Mouse (Mus musculus) frontal cortex, adult 2 months (tissue): ENCODE measurements around the gene Htr5a. TPM values are rescaled to one million over a fixed set of nuclear protein-coding genes. Genes with fewer than 3 reads are reported as not detected.

Experiments
- DNase-seq, 2 experiments: peaks; one replicate each; pipeline ENCODE4 v3.0.0; 2022; ENCODE audit warnings: low spot score in 1 of 2; ENCODE audit errors: extremely low spot score in 1 of 2
- polyA plus RNA-seq: library from polyadenylated mRNA; depleted of rRNA; stranded (reverse); fragments of >200 nt; gene quantifications from 2 replicates; pipeline ENCODE4 v1.2.3, GENCODE M21; 2012; rRNA removed

Gene Htr5a
- polyA plus RNA-seq: 7.6 and 8.9 TPM in 2 replicates

DNA sequence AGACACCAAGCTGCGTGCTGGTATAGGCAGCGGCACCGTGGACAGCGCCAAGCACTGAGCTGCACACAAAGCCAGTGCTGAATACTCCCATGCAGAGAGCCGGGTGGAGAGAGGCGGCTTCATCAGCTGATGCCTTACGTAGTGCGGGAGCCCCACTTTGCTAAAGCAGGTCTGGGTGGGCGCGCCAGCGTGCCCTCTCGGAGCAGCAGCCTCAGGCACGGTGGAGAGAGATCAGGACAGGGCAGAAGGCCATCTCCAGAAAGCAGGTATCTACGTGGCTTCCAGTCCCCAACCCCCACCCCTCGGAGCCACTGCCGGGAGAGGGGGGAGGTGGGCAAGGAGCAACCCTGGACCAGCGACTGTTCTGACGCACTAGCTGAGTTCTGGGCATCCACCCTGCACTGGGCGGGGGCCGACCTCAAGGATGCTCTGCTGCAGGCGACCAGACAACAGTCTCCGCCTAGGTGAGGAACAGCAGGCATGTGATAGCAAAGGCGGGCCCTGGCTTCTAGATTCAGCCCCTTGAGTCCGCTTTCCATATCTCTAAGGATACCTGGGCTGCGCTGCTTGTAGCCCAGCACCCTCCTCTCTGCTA lies at the start of gene Htr5a:
Htr5a (plus strand) TSS at position 449 of the 595 bp plus-strand sequence.
- peak; percentile 41 to 69 for DNase-seq

DNA sequence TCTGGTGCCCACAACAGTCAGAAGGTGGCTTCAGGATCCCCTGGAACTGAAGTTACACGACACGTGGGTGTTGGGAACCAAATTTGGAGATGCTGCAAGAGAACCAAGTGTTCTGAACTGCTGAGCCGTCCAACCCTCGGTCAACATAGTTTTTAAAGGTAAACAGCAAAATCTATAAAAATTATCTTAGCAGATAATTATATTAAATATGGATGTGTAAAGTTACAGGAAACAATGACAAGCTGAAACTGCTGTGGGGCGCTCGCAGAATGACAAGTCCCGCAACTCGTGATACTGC lies 49.8 kb upstream of the Htr5a start:
- DNase-seq: peak in 1 of 2 experiments; percentile 45

DNA sequence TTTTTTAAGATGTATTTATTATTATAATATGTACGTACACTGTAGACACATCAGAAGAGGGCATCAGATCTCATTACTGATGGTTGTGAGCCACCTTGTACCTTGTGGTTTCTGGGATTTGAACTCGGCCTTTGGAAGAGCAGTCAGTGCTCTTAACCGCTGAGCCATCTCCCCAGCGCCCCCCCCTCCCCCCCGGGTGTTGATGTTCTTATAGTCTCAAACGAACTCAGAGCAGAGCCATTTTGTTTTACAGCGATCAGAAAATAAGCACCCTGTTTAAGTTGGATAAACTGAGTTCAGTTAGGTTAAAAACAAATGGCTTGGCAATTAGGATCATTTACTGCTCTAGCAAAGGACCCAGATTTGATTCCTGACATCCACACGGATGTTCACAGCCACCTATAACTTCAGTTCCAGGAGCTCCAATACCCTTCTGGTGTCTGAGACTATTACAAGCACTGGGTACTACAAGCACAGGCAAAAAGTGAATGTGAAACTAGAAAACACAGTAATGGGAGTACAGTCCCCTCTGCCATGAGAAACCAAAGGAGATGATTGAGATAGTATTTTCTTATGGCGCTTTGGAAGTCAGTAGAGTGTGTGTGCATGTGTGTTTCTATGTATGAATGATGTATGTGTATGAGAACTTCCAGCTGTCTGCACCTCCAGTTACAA lies 49.3 kb upstream of the Htr5a start:
- no peak for DNase-seq

DNA sequence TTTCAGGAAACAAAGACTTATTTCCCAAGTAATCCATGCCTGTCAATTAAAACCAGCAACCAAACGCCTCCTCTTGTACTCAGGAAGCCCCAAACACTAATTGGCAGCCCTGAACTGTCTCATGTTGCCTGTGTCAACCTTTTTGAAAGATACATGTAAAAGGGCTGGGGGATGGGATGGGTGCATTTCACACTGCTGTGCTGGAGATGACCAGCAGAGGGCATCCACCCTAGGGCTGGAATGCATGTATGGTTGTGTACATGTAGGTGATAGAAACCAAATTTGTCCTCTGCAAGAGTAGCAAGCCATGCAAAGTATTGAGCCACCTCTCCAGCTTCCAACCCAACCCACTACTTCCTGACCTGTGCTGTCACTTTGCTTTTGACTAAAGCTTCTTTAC lies 48.0 kb upstream of the Htr5a start:
- peak; percentile 25 to 89 for DNase-seq

DNA sequence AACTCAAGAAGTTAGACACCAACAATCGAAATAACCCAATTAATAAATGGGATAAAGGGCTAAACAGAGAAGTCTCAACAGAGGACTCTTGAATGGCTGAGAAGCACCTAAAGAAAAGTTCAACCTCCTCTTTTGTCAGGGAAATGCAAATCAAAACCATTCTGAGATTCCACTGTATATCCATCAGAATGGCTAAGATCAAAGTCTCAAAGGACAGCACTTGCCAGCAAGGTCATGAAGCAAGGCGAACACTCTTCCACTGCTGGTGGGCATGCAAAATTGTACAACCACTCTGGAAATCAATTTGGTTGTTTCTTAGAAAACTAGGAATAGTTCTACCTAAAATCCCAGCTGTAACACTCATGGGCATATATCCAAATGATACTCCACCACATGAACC lies 27.7 kb upstream of the Htr5a start:
- no peak for DNase-seq

DNA sequence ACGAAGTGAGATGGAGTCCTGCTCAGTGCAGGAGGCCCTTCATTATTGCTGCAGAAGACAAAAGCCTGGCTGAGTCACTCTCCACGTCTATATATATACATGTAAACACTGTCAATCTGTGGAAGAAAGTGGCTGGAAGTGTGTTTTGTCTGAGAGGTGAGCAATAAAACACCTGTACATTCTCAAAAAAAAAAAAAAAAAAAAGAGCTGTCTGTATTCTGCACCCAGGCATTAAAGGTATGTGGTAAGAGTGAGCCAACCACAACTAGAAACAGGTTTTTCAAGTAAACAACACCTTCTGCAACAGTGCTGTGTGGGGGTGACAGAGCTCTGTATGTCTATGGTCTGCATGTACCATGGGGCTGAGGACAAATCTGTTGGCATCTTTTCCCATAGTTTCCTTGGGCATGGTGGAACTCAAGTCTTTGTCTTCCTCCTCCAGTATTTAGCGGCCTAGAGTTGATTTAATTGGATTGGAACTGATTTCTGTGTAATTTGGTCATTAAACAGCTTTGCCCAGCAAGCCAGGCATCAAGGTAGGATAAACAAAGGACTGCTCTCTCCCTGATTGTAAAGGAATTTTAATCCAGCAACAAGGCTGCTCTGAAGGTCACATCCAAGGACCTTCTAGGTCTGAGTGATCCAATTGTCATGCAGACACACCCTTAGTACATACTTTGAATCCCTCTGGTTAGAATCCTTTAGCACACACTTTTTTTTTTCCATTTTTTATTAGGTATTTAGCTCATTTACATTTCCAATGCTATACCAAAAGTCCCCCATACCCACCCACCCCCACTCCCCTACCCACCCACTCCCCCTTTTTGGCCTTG lies 22.9 kb upstream of the Htr5a start:
- no peak for DNase-seq

DNA sequence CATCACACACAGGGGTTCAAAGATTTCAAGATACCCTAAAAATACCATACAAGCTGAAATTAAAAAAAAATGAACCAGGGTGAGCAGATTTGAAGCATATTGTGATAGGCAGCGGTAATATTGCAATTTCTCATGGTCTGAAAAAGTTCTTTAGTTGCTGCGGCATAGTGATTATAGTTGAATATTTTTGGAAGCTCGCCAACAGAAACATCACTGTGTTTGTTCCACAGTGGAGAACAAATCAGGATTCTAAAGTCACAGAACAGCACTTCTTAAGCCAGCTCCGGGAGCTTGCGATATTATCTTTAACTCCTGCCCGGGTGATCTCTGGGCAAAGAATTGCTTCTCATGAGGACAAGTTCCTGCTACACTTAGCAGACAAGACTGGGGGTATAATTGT lies 20.8 kb upstream of the Htr5a start:
- DNase-seq: no peak

DNA sequence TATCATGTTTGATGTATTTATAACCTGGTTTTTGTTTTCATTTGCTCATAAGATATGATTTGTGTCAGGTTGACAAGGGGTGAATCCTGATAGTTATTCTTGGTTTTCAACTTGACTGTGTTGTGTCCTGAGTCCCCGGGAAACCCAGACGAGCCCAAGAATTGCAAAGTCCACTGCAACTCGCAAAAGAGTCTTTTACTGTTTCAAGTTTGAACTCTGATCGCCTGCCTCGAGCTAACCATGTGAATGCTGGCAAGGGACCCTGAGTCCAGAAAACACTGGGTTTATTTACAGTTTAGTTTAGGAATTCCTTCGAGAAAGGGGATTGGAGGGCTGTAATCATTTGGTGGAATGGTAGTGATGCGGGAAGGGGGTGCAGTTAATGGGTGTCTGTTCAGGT lies 14.0 kb upstream of the Htr5a start:
- no peak for DNase-seq

DNA sequence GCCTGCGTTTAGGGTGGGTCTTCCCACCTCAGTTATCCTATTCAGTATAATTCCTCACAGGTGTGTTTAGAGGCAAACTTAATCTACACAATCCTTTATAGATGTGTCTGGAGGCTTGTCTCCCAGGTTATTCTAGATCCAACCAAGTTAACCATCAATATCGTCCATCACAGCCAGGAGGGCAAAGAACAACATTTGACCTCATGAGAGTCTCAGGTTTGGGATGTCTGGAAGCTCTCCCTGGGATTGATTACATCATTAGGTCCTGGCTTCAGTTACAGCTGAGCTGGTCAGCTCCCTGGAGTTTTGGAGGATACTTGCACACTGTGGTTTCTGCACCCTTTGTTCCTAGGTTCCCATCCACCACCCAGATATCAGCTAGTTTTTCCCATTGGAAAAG lies 6.9 kb upstream of the Htr5a start:
- no peak for DNase-seq

DNA sequence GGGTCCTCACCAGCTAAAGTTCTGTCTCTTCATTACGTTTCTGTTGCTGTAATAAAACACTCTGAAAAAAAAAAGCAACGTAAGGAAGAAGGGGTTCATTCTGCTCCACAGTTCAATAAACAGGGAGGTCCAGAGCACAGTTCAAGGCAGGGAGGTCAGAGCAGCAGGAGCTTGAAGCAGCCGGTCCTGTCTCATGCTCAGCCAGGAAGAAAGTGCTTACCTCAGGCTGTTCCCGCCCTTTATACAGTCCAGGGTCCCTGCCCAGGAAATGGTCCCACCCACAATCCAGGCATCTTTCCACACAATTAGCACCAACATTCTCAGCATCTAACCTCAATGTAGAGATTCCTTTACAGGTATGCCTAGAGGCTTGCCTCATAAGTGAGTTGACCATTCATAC lies 3.9 kb upstream of the Htr5a start:
- DNase-seq: no peak

DNA sequence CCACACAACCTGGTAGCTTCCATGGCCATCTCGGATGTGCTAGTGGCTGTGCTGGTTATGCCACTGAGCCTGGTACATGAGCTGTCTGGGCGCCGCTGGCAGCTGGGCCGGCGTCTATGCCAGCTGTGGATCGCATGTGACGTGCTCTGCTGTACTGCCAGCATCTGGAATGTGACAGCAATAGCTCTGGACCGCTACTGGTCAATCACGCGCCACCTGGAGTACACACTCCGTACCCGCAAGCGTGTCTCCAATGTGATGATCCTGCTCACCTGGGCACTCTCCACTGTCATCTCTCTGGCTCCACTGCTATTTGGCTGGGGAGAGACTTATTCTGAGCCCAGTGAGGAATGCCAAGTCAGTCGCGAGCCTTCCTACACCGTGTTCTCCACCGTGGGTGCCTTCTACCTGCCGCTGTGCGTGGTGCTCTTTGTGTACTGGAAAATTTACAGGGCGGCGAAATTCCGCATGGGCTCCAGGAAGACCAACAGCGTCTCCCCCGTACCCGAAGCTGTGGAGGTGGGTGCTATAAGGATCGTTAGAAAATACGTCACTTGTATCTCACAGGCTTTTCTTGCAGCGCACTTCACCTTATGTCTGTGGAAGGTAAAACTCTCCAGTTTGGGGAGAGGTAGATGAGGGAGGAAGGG lies 847 bp downstream of the Htr5a start:
- DNase-seq: peak; percentile 8 to 43

DNA sequence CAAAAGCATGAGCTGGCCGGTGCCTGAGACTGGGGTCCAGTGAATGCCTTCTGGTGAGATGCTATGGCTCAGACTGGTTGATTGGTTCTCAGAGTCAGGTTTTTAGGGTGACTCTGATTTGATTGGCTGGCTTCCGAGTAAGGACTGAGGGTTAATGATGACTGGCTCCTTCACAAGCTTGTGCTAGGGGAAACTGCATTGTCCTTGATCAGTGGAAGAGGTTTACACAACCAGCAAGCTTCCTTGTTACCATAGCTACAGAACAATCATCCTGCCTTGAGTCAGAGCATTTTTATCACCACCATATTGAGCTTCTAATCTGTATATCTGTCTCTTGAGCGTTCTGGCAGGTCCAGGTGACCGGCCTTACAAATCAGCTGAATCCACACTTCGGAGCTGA lies 5.0 kb downstream of the Htr5a start:
- no peak for DNase-seq

DNA sequence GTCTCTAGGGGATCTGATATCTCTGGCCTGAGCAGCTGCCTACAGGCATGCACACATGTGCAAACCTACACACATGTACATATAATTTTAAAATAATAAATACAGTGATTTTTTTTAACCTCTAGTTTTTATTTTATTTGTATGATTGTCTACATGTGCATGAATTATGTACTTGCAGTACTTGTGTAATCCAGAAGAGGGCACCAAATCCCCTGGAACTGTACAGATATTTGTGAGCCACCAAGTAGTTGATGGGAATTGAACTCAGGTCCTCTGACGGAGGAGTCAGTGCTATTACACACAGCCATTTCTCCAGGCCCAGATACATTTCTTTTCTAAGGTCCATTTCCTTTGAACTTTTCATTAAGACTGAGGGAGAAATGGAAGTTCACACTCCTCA lies 12.3 kb downstream of the Htr5a start:
- peak in 1 of 2 experiments; percentile 60 for DNase-seq

DNA sequence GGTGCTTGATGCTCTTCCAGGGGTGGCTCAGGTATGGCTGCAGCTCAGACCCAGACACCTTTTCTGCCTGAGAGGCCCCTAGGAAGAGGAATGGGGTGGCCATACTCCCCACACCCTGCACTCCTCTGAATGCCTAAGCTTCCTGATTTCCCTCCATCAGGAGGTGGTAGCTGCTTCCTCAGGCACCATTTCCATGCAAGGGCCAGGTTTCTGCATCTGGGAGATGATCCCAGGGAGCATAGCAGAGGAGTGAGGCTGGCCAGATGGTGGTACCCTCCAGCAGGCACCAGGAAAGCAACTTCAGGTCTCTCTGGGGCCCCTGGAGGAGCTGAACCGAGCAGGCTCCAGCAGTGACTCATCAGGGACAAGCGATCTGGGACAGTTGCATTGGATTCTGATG lies 13.8 kb downstream of the Htr5a start:
- DNase-seq: no peak

DNA sequence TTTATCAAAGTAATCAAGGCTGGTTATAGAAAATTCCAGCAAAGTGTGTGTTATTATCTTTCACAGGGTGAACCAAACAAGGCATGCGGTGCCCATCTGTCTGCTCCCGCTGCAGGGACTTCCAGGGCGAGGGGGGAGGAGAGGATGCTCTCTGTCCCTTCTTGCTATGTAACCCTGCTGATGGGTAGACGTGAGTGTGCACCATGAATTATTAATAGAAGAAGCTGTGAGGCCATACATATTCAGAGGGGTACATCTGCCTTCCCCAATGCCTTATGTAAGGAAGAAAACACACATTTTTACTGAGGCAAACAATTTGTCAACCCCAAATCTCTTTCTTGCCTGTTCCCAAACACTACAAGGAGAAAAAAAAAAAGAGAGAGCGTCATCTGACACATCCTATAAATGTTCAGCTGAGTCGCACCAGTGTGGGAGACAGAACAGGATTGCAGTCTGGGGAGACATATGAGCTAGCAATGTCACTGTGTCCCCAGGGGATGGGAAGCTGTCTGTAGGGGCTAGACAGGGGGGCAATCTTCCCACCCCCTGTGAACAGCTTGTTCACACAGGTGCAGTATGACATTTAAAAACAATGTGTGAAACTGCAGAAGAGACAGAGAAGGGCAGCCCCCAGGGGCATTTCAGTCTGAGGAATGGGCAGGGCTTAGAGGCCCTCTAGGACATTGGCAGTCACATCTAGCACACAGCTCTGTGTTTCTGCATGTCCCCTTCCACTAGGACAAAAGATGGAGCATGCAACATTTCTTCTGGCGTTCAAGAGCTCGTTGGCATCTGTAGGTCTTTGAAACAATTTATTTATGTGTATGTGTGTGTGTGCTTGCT lies 31.5 kb downstream of the Htr5a start:
- DNase-seq: peak; percentile 33 to 52

DNA sequence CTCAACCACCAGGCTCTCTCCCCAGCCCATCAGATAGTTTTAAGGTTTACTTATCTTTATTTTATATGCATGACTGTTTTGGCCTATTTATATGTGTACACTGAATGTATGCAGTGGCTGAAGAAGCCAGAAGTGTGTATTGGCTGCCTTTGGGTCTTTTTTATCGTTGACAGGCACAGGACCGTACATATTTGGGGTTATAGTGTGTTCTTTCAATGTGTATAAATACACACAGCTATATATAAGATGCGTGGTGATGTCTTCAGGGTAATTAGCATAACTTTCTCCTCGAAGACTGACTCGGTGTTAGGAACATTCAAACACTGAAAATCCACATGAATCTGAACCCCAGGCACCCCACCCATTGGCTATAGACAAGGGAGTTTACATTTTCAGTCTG lies 32.3 kb downstream of the Htr5a start:
- peak; percentile 13 to 25 for DNase-seq

DNA sequence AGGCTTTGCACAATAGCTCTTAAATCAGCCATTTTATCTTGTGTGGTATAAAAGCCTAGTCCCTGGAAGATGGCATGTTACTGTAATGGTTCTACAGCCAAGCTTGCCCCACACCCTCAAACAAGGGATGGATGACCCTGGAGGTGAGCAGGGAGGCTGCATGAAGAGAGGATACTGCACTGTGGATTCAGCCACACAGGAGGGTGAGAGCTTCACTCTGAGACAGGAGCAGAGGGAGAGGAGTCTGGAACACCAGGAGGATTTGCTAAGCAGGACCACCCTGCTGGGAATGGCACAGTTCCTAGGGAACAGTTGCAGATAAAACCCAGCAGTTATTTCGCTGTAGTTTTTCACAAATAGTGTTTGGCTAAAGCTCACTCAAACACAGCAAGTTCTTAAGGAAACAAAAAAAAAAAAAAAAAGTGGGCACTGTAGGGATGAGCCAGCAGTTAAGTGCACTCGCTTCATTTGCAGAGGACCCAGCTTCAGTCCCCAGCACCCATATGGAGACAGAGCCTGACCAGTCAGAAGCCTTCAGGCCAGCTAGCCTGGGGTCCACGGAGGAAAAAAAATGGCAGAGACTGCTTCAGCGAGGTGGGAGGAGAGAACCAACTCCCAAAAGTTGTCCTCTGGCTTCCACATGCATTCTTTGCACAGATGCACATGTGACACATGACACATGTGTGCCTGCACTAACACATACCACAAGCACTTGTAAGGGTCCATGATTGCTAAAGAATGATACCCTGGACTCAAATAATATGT lies 33.6 kb downstream of the Htr5a start:
- DNase-seq: no peak

DNA sequence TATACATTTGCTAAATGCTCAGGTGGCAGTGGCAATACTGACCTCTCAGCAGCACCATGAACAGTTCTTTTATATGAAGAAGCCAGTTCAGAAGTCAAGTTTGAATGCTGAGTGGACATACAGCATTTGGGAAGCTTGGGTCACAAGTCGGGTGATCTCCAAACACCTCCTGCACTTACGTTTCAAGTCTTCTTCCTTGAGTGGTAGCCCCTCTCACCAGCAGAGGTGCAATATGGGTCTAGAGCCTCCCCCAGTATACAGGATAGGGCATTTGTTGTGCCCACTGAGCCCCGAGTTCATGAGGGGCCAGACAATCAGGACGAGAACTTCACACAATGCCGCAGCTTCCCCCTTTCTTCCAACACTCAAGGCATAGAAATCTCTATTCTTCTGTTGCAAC lies 36.4 kb downstream of the Htr5a start:
- no peak for DNase-seq

DNA sequence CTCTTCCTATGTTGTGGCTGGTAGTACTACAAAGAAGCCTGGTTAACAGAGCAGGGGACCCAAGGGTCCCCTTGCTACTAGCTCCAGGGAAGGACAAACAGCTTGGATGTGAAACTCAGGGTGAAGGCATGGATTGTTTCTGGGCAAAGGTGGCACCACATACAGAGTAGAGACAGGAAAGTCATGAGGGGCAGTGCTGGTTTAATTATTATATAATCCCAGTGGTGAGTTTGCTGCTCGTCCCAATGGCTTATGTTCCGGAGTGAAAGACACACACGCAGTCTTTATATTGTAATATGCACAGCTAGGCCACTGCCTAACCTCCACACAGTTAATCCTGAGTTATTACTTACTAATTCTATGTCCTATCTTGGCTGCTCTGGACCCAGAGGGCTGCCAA lies 37.8 kb downstream of the Htr5a start:
- no peak for DNase-seq
